Mouse (Mus musculus): ENCODE data around the gene Capza2. TPM values are rescaled to one million over a fixed set of nuclear protein-coding genes. Genes with fewer than 3 reads are reported as not detected.
A peak's percentile ranks its signal among the peaks of the same experiment; 100 is the strongest.

The Capza2 gene
- polyA plus RNA-seq (2012; rRNA removed) = 6.2 and 7.9 TPM in 2 replicates

DNA sequence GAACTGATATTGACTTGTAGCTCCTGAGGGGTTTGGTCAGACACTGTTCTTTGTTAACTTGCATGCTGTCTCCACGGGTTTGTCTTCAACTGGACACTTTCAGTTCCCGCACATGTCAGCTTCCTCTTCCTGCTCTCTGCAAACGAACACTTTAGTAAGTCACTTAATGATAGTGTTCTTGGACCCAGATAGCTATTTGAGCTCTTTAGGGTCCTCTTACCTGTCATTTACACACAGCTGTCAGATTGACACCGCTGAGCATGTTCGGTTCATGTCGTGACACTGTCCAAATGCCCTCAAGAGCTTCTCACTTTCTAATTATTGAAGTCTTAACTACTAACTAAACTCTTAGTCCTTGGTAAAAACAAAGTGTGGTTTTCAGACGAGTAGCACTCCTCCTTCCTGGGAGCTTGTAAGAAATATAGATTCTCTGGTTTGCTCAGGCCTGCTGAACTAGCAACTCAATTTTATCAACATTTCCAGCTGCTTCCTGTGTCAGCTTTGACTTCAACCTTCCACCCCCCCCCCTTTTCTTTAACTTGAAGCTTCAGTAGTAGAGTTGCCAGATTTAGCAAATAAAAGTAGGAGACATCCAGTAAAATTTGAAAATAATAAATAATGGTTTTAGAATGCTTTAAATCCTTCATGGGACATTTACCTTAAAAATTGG, at the start of gene Capza2:
Gene Capza2 (plus strand): TSS at position 620 of the 670 bp plus-strand sequence.
- Histone ChIP-seq H3K4me3 (ENCODE audit: extremely low read depth, insufficient read depth, insufficient read length) (peak within 1 kb of the TSS; percentile 71), H3K4me1 (ENCODE audit: control insufficient read depth, insufficient read depth, insufficient read length) (peaks cover 16% of the 10 kb centered on the region), H3K27ac (ENCODE audit: insufficient read depth, low read length) (peak within 1 kb of the TSS; percentile 83), H3K36me3 (ENCODE audit: control insufficient read depth, insufficient read depth, low read length) (no peaks in the 10 kb centered on the region), H3K27me3 (ENCODE audit: control insufficient read depth, insufficient read depth, low read length) (no peaks in the 10 kb centered on the region)
- 16% methylated on average over 7 of the region's 7 CpGs for WGBS
- DNase-seq (ENCODE audit: low read depth in 1 of 2, low spot score in 2 of 2) = peak in 1 of 2 experiments; percentile 20
- no peak for TF ChIP-seq CTCF (IDR thresholded peaks at IDR 0.05; ENCODE audit: extremely low read depth, insufficient read depth, insufficient read length, insufficient replicate concordance)
- TF ChIP-seq POLR2A (IDR thresholded peaks at IDR 0.05; ENCODE audit: low read depth, low read length) = no peak

DNA sequence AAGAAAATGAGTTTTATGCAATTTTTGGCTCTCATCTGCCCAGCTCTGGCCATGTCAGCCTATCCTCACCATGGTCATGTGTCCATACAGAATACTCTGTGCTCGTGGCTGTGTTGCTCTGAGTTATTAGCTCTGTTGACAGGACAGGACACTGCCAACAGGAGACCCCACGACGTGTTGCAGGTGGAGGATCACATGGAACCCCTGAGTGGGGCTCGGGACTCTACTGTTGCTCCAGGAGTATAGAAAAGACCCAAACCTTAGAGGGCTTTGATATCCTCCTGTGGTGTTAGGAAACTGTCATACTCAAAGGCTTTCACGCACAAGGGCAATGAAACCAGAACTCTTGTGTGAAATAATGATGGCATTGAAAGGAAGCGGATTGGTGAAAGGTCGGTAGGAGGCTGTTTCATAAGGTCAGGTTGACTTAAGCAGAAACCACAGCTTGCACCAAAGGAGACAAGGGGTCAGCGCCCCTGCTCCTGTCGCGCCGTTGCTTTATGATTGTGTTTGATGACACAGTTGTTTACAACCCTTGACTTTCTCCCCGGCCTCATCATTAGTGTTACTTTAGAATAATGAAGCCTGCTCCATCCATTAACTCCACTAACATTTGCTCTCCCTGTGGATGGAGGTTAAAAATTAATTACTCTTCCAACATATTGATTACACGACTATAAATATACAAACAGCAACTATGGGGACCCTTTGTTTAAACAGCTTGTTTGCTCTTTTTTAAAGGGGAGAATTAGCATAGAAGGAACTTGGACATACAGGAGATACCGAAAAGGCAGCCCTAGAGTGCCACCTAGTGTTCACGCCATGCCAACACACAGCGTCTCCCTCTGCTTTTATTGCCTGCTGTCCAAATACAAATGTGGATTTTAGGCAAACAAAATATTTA, 46.7 kb upstream of the Capza2 start:
- no peaks in the 10 kb centered on the region for H3K36me3 ChIP-seq (ENCODE audit: control insufficient read depth, insufficient read depth, low read length)
- 37% methylated on average over 16 of the region's 16 CpGs for WGBS
- no peak overlapping the region for H3K4me3 ChIP-seq (ENCODE audit: extremely low read depth, insufficient read depth, insufficient read length)
- peak; percentile 27 to 68 for DNase-seq (ENCODE audit: low read depth in 1 of 2, low spot score in 2 of 2)
- H3K27me3 ChIP-seq (ENCODE audit: control insufficient read depth, insufficient read depth, low read length) = no peaks in the 10 kb centered on the region
- no peak overlapping the region for H3K27ac ChIP-seq (ENCODE audit: insufficient read depth, low read length)
- H3K4me1 ChIP-seq (ENCODE audit: control insufficient read depth, insufficient read depth, insufficient read length) = no peaks in the 10 kb centered on the region
- TF ChIP-seq CTCF (IDR thresholded peaks at IDR 0.05; ENCODE audit: extremely low read depth, insufficient read depth, insufficient read length, insufficient replicate concordance) (peak; percentile 85; the same call in 1 of the 2 replicates), POLR2A (IDR thresholded peaks at IDR 0.05; ENCODE audit: low read depth, low read length) (no peak)

DNA sequence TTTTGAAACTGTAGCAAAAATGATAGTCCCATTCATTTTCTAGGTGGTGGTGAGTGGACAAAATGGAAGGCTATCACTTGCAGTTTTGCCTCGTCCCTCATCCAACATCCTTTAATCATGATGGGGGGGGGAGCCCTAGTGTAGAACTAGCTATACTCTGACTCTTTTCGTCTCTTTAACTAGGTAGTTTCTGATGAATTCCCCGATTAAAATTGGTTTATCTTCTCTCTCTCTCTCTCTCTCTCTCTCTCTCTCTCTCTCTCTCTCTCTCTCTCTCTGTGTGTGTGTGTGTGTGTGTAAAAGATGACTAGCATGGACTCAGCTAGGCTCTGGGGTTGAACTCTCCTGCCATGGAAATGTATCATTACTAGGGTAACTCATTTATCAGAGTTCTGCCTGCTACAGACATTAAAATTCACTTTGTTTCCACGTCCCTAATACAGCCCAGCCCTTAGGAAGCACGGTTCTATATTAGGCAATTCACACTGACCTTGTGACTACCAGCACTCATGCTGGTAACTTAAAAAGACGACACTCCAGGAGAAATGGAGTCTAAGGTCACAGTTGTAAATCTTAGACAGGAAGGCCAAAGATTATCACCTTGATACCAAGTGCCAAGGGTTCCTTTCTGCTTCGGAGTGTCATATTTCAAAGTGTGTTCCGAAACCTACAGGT, 45.9 kb upstream of the Capza2 start:
- 64% methylated on average over 8 of the region's 8 CpGs for whole genome bisulfite sequencing
- TF ChIP-seq CTCF (IDR thresholded peaks at IDR 0.05; ENCODE audit: extremely low read depth, insufficient read depth, insufficient read length, insufficient replicate concordance) (no peak), POLR2A (IDR thresholded peaks at IDR 0.05; ENCODE audit: low read depth, low read length) (no peak)
- Histone ChIP-seq H3K27me3 (ENCODE audit: control insufficient read depth, insufficient read depth, low read length) (no peaks in the 10 kb centered on the region), H3K27ac (ENCODE audit: insufficient read depth, low read length) (no peak overlapping the region), H3K36me3 (ENCODE audit: control insufficient read depth, insufficient read depth, low read length) (no peaks in the 10 kb centered on the region), H3K4me3 (ENCODE audit: extremely low read depth, insufficient read depth, insufficient read length) (no peak overlapping the region), H3K4me1 (ENCODE audit: control insufficient read depth, insufficient read depth, insufficient read length) (no peaks in the 10 kb centered on the region)
- no peak for DNase-seq (ENCODE audit: low read depth in 1 of 2, low spot score in 2 of 2)

DNA sequence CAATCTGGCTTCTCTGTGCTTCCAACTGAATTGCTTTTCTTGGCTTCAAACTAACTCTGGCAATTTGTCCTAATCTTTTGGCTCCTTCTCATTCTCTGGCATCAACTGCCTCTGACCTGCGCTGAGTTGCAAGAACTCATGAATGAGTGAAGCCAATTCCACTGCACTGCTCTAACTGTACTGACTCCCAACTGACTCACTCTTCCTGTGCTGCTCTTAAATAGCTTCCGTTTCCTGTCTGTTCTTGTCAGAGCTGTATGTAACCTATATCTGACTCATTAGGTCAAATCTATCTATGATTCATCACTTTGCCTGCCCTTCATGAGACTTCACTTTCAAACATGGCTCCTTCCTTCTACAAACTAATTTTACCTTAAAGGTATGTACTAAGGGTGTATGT, 42.1 kb upstream of the Capza2 start:
- no peaks in the 10 kb centered on the region for H3K4me1 ChIP-seq (ENCODE audit: control insufficient read depth, insufficient read depth, insufficient read length)
- no peak for DNase-seq (ENCODE audit: low read depth in 1 of 2, low spot score in 2 of 2)
- no peak overlapping the region for H3K4me3 ChIP-seq (ENCODE audit: extremely low read depth, insufficient read depth, insufficient read length)
- H3K36me3 ChIP-seq (ENCODE audit: control insufficient read depth, insufficient read depth, low read length) = no peaks in the 10 kb centered on the region
- no peak for TF ChIP-seq CTCF (IDR thresholded peaks at IDR 0.05; ENCODE audit: extremely low read depth, insufficient read depth, insufficient read length, insufficient replicate concordance)
- TF ChIP-seq POLR2A (IDR thresholded peaks at IDR 0.05; ENCODE audit: low read depth, low read length) = no peak
- H3K27ac ChIP-seq (ENCODE audit: insufficient read depth, low read length) = no peak overlapping the region
- no peaks in the 10 kb centered on the region for H3K27me3 ChIP-seq (ENCODE audit: control insufficient read depth, insufficient read depth, low read length)
- WGBS = 91% methylated on average over 2 of the region's 2 CpGs

DNA sequence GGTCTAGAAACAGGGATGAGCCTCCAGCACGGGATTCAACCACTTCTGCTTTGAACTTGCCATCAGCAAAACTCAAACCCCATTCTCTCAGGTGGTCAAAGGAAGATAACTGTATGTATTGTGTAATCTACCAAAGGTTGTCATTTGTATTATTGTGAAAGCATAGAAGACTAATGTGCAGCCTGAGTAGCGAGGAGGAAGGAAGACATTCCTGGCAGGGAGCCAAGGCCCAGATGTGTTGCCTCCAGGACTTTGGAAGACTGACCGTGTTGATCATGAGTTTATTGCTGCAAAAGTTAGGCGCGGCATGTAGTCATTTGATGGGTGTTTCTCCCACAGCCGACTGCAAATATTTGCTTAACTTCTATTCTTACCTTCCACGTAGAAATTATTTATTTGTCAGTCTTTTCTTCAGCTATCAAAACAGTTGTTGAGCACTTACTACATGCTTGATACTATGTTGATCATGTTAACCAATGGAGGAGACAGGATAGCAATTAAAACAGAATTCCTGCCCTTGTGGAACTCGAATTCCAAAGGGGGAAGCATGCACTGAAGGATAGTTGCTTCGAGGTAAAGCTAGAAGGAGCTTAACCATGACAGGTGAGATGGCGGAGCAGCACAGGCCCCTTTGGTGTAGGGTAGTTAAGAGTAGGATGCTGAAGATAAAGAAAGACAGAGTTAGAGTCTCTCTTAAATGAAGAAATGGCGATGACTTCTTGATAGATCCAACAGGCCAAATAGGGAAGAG, 40.1 kb upstream of the Capza2 start:
- Histone ChIP-seq H3K36me3 (ENCODE audit: control insufficient read depth, insufficient read depth, low read length) (no peaks in the 10 kb centered on the region), H3K4me1 (ENCODE audit: control insufficient read depth, insufficient read depth, insufficient read length) (no peaks in the 10 kb centered on the region), H3K4me3 (ENCODE audit: extremely low read depth, insufficient read depth, insufficient read length) (no peak overlapping the region), H3K27me3 (ENCODE audit: control insufficient read depth, insufficient read depth, low read length) (no peaks in the 10 kb centered on the region), H3K27ac (ENCODE audit: insufficient read depth, low read length) (no peak overlapping the region)
- WGBS = 81% methylated on average over 11 of the region's 11 CpGs
- no peak for TF ChIP-seq CTCF (IDR thresholded peaks at IDR 0.05; ENCODE audit: extremely low read depth, insufficient read depth, insufficient read length, insufficient replicate concordance)
- TF ChIP-seq POLR2A (IDR thresholded peaks at IDR 0.05; ENCODE audit: low read depth, low read length) = no peak
- no peak for DNase-seq (ENCODE audit: low read depth in 1 of 2, low spot score in 2 of 2)

DNA sequence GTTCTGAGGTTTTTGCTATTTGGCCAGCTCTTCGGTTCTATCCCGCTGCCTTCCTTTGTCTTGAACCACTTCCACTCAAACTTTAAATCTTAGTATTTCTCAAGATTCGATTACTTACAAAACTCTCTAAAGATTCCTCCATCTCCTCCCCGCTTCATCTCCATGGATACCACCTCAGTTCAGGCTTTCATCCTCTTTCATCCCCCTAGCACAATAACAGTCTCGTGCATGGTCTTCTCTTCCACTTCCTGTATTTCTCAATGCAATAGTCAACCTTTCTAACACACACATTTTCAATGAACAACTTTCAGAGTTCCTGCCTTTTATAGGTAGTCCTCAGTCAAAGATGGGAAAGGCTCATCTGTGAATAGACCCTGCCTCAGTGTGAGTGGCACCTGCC, 36.7 kb upstream of the Capza2 start:
- H3K4me3 ChIP-seq (ENCODE audit: extremely low read depth, insufficient read depth, insufficient read length) = no peak overlapping the region
- no peak overlapping the region for H3K27ac ChIP-seq (ENCODE audit: insufficient read depth, low read length)
- no peaks in the 10 kb centered on the region for H3K36me3 ChIP-seq (ENCODE audit: control insufficient read depth, insufficient read depth, low read length)
- TF ChIP-seq POLR2A (IDR thresholded peaks at IDR 0.05; ENCODE audit: low read depth, low read length) (no peak), CTCF (IDR thresholded peaks at IDR 0.05; ENCODE audit: extremely low read depth, insufficient read depth, insufficient read length, insufficient replicate concordance) (no peak)
- no peaks in the 10 kb centered on the region for H3K27me3 ChIP-seq (ENCODE audit: control insufficient read depth, insufficient read depth, low read length)
- 83% methylated on average over 5 of the region's 5 CpGs for WGBS
- no peaks in the 10 kb centered on the region for H3K4me1 ChIP-seq (ENCODE audit: control insufficient read depth, insufficient read depth, insufficient read length)
- no peak for DNase-seq (ENCODE audit: low read depth in 1 of 2, low spot score in 2 of 2)
